Mouse (Mus musculus): ENCODE measurements around the gene Col28a1.

The Col28a1 gene

DNA sequence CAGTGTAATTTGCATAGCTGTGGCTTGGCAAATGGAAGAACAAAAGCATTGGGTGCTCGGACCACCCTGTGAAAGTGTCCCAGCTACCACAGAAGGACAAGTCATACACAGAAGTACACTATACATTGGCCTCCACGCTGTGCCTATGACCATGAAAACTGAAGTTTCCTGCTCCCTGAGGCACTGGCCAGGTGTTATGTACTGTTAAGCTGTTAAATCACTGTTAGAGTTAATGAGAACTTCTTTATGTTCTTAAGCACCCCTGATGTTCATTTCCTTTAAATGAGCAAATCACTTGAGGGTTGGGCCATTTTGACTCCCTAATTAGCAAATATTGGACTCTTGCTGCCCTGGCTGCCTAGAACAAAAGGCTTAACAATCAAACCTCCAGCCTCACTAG, 73.3 kb downstream of the Col28a1 start:
- no peak for DNase-seq (ENCODE audit: low read depth, low spot score)

DNA sequence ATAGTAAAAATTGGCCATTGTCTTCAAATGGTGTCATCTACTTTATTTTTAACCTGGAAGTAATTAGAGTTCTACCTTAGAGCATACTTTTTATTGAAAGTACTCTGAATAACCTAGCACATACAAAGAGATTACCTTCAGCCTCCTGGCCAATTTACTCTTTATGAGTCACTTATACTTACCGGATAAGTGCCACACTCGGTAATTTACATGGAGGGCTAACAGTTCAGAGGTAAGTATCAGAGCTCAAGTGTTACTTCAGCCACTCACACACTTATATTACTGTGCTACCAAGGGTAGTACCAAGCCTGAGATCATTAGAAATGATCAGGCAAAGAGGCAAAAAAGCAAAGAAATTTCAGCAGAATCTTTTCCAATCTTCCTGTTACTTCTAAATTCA, 73.8 kb downstream of the Col28a1 start:
- no peak for DNase-seq (ENCODE audit: low read depth, low spot score)

DNA sequence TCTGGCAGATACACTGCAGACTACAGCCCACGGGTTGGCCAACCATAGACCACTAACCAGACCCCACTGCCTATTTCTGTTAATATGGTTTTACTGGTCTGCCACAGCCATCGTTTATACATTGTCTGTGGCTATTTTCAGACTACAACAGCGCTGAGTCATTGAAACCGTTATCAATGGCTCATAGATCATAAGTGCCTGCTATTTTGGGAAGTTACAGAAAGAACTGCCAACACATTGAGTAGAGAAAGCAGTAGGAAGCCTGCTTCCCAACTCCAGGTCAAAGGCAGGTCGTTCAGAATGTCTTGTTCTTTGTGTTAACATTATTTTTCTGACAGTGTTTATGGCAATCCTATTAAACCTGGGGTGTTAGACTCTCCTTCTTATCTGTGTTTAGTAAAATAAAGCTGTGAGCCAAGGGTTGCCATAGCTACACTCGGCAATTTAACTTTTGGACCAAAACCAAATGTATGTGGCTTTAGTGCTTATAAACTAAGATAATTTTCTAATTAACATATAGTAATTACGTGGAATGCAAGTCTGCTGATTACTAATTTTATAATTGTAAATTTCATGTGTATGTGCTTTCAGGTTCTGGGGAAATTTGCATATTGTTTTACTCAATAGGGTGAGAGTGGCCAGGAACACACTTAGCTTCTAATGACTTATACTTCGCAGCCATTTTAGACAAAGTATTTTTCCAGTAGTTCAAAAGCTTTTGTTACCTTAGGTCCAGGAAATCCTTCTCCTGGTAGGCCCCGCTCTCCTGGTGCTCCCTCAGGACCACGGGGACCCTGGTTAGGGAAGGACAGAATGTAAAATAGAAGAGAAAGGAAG, 86.3 kb downstream of the Col28a1 start:
- DNase-seq (ENCODE audit: low read depth, low spot score): no peak

DNA sequence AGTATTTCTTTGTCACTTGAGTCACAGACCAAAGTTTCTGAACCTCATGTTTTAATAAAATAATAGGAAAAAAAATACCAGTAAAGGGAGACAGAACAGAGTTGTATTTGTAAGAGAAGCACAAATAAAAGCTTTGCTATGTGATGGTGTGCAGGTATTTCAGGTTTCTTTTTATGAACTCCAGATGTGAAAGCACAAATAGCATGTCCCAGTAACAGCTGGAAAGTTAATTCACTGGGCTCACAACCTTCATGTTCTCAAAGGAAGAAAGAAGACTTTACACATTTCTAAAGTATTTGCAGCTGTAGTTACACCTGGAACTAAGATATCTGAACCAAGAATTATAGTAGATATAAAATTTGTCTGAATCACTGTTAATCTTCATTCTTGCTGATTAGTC, 91.2 kb downstream of the Col28a1 start:
- DNase-seq (ENCODE audit: low read depth, low spot score): no peak

DNA sequence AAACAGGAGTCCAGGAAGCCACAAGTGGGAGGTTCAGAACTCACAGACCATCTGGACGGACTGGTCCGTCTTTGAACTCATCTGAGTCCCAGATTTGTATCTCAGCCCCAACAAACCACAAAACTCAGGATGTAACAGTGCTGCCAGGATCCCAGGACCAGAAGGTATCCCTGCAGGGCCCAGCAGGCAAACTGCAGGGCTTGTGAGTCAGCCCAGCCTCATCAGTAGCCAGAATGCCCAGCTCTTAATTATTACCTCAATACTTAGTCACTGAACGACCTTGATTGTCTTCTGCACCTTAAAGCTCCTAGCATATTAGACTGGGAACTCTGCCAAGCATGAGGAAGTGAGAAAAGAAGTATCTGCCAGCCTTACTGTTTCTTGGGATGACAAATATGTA, 96.6 kb downstream of the Col28a1 start:
- no peak for DNase-seq (ENCODE audit: low read depth, low spot score)

DNA sequence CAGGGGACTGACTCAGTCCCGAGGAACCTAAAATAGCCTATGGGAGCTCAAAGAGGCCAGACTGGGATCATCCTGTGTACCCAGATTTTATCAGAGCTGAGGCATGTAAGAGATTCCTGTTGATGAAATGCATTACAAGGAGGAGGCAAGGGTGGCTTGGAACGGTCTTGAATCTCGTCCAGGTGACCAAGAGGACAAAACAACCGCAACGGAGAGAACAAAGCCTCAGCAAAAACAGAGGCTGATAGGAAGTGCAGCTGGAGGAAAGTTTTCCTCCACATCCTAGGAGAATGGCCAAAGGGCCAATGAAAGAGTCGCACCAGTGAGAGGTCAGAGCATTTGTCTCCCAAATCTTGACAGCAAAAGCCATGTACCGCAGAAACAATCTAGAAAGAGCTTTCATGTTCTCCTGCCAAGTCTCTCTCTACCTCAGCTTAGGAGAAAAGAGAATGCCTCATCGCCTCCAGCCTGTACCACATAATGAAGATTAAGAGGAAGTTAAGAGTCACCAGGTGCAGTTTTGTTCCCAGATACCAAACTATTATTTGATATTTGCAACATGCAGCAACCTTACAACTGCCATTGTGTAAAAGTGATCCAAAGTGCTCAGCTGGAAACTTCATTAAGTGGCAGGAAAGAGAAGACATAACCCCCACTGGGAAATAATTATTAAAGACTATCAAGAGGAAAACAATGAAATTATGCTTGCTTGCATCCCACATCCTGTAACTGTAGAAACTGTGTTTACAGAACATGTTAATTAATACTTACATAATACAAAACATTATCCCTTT, 98.1 kb downstream of the Col28a1 start:
- peak; percentile 4 for DNase-seq (ENCODE audit: low read depth, low spot score)

DNA sequence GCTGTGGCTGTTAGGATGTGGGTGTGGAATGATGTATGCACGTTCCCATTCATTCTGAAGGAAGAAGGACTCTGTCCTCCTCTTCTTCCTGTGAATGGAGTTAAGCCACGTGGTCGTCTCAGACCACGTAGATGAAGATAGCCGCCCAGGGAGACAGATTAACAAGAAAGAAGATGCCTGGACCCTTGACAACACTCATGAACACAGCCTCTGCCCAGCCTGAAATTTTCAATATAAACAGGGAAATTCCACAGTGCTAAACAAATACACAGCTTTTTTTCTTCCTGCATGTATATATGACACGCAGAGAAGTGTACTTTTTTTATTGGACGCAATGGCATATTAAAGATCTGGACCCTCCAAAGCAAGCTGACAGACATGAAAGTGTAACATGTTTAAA, 98.9 kb downstream of the Col28a1 start:
- no peak for DNase-seq (ENCODE audit: low read depth, low spot score)

DNA sequence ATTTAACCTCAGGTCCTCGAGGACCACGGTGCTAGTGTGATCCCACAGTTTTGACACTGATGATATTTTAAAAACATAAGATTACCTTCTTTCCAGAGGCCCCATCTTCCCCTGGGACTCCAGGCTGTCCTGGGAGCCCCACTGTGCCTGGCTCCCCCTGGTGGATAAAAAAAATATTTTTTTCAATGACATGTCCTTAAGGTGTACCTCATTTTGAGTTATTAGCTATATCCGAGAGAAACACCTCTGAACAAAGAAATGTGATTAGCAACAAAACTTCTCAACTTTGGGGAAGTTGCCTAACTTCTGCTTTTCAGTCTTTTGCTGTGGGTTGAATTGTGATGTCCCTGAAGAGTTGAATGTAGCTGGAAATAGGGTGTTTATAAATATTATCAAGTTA, 105.6 kb downstream of the Col28a1 start:
- peak; percentile 45 for DNase-seq (ENCODE audit: low read depth, low spot score)

DNA sequence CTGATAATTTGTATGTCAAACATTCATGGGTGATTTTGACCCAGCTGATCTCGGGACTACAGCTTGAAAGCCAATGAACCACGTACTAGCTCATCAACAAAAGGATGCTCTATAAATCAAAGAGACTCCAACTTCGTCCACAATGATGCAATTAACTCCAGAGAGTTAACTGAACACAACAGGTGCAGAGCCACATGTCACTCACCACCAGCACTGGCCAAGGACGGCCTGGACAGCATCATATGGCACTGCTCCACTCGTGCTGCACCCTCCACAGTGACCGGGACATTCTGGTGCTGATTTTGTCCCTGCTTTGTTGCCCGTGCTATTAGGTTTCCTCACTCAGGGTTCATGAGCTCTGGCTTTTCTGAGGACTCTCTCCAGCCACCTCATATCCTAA, 107.6 kb downstream of the Col28a1 start:
- no peak for DNase-seq (ENCODE audit: low read depth, low spot score)

DNA sequence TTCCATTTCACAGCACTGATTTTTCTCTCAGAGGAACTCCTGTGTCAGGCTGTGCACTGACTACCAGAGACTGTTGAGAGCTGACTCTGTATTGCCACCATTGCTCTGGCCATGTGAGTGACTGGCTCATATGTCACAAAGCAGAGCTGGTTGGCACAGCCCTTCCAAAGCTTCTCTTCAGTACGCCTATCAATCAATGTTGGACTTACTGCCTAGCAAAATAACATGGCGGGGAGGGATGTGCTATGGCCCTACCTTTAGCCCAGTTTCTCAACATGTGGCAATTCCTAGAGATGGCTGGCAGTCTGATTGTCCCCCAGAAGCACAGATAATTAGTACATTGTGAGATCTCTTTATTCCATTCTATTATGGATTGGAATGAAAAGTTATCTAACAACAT, 109.2 kb downstream of the Col28a1 start:
- DNase-seq (ENCODE audit: low read depth, low spot score): no peak

DNA sequence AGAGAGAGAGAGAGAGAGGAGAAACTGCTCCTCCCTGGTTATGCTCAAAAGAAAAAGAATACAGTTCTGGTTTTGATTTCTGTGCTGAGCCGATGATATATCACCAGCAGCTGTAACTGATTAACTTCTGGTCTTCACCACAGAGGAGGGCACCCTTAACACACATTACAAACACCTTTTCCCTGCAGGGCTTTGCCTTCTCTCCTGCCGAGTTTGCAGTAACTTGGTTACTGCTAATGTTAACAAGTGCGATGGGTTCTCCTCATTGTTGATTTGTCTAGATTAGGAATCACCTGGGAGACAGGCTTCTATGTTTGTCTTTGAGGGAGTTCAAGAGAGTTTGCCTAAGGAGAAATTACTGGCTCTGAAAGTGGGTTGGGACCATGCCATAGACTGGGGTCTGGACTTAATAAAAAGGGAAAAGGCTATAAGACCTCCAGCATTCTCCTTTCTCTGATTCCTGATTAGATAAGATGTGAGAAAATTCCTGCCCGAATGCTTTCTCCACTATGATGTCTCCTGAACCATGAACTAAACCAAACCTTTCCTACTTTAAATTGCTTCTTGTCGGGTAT, 114.8 kb downstream of the Col28a1 start:
- no peak for DNase-seq (ENCODE audit: low read depth, low spot score)

DNA sequence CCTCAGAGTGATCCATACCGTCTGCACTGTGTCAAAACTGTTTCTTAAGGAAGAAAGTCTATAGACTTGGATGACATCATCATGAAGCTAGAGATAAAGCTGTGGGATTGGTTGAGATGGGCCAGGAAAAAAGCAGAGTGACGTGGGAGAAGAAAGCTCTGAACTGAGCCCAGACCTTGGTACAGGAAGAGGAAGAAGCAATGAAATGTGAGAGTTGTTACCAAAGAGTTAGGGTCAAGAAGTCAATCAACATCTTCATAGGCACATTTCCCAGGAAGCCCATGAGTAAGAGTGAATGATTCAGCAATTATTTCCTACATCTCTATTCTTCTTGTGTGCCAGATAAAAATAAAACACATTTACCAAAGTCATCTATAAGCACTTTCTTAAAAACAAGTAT, 117.5 kb downstream of the Col28a1 start:
- DNase-seq (ENCODE audit: low read depth, low spot score): no peak

DNA sequence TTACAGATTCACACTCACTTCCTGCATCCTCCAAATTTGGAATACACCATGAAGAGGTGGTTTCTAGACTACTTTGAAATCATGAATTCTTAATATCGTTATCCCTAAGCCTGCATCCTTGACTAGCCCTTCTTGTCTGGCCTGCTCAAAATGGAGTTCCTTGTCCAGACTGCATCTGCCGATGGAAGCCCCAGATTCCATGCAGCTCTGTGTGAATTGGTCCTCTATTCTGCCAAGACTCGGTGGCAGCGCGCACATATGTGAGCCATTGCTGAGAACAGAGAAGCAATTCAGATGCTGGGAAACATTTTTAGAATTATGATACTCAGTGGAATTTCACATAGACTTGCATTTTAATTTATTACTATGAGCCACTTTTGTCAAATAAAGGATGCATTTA, 123.4 kb downstream of the Col28a1 start:
- DNase-seq (ENCODE audit: low read depth, low spot score): no peak

DNA sequence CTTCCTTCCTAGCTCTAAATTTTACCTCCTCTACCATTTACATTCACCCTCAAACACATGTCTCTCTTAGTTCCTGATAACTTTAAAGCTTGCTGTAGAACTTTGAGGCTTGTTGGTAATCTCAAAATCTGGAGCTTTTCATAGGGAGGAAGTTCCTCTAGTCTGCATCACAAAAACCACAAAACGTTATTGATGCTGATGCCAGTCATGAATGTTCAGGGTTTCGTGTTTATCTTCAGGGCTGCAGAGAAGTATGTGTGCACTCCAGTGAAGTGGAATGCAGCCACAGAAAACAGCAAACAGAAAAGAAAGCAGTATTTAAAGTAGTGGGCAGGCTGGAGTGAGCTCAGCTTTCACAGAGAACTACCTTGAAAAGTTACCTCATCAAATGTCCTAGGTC, 124.0 kb downstream of the Col28a1 start:
- no peak for DNase-seq (ENCODE audit: low read depth, low spot score)

DNA sequence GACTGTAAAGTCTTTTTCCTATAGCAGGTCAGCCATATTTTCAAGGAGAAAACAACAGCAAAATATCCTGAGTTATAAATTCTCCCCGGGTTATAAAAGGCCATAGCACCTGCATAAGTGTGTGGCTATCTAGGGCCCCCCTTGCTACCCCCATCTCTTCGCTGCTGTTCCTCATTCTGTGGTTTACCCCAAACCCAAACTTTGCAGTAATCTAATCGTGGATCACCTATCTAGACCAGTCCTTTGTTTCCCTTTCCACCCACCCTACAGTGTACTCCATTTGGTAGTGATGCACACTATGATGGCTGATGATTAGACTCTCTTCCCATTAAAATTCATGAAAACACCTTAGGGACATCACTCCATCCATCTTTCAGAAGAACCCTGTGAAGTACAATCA, 125.3 kb downstream of the Col28a1 start:
- no peak for DNase-seq (ENCODE audit: low read depth, low spot score)

DNA sequence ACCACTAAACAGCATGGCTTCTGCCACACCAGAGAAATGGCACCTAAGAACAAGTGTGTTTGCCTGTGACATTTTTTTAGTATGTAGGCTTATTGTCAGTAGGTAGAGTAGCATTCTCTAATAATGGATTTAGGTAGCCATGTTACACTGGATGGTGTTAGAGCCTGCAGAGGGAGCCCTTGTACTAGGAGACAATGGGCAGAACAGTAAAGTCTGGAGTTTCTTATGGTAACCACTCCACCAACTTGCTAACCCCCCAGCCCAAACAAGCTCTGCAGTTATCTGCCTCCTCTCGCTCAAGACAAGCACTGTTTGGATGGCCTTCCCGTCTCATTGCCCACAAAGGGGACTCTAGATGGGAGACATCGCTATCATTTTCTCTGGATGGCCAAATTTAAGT, 126.2 kb downstream of the Col28a1 start:
- peak; percentile 55 for DNase-seq (ENCODE audit: low read depth, low spot score)

DNA sequence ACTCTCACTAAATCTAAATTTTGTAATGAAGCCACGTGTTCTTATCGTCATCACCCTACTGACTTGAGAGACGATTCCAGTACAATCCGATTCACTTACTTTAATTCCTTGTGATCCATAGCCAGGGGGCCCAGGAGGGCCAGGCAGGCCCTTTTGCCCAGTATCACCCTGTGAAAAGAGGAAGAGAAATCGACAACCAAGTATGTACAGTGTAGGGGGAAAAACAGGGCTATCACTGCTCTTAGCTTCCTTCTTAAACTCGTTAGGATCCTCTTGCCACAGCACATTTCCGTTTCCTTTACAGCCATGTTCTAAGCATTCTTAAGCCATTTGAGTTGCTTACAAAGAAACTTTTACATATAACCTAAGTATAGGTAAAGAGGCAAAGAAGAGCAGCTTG, 133.2 kb downstream of the Col28a1 start:
- DNase-seq (ENCODE audit: low read depth, low spot score): no peak

DNA sequence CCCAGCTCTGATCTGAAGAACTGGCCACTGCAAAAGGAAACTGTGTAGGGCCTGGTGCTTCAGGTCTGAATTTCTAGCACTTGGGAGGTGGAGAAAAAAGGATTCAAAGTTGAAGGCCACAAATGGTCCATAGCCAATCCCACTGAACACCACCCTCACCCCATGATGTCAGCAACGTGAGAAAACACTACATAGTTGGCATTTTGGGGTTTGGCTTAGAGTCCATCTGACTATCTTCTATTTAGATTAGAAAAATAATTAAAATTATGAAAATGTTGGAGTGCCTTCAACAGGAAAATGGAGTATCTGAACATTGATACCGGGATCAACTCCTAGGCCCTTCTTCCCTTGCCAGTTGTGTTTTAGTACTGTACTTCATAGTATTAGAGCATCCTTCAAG, 144.2 kb downstream of the Col28a1 start:
- no peak for DNase-seq (ENCODE audit: low read depth, low spot score)

DNA sequence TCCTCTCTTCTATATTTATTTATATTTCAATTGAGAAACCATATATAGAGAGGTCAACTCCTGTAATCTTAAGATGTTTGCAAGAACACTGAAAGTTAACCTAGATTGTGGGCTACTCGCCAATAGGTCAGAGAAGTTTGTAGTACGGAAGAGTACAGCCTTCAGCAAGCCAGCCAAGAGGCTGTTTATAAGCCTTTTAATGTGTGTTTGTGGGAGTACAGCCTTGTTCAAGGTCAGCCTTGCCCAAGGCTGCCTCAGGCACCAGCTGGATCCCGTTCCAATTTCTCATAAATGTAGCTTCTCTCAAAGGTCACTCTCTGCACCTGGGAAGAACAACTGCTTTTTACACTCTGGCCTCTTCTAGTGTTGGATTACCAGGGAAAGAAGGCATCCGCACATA, 146.0 kb downstream of the Col28a1 start:
- DNase-seq (ENCODE audit: low read depth, low spot score): no peak

DNA sequence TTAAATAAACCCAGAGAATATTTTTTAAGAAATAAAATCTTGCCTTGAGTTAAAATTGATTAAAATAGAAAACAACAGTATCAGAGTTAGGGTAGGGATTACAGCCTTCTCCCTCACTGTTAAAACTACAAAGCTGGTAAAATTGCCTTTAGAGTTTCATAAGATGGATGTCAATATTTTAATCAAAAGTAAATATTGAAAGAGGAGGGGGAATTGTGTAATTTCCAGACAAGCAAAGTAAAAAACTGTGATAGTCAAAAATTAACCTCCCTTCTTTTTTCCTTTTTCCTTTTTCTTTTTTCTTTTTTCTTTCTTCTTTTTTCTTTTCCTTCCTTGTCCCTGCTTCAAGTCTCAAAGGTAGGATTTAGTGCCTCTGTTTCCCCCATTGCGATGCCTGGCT, 146.6 kb downstream of the Col28a1 start:
- no peak for DNase-seq (ENCODE audit: low read depth, low spot score)

DNA sequence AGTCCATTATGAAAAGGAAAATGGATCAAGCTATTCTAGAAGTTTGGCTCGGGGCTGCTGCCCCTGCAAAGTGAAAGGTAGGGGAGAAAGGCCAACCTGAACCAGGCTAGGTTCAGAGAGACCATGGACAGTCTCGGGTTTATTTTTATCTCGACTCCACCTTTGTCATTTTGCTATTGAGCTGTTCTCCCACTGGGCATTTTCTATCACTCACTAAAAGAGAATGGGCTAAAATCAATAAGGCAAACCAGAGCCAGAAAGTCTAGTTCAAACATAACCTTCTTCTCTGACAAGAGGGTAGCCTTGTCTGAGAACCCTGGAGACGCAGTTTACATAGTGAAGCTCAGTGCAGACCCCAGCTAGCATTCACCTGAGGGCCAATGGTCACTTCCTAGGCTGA, 163.7 kb downstream of the Col28a1 start:
- DNase-seq (ENCODE audit: low read depth, low spot score): no peak

DNA sequence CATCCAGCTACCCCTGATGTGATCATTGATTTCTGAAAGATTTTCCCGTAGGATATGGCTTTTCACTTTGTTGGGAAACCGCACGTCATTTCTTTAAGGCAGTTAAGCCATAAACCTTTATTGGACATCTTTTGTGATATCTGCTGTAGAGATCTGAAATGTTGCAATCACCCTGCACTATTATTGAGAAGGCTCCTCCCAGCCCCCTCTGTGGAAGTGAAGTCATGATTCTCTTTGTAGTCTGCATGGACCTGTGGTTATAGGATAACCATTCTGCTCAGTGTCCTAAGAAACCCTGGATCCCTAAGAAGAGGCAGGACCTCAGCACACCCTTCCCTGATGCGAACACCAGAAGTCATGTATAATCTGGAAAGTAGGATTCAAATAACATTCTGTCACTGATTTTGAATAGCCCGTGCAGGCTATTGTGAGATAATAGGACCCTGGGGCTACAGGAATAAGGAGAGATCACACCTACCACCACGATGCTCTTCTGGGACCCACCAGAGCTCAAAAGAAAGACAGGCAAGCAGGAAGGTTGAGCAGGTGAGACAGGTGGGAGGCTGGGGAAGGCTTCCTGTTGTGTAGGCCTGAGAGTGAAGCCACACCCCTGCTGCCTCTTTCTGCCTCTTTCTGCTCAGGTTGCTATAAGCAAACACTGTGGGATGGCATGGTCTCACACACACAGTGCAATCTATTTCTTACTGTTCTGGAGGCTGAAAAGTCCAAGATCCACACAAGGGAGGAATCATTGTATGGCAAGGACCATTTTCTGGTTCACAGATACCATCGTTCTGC, 166.9 kb downstream of the Col28a1 start:
- no peak for DNase-seq (ENCODE audit: low read depth, low spot score)

Measured in A20 (cell line).